Mouse (Mus musculus): Measurements from ENCODE around the gene Ddx55. TPM values are rescaled to one million over a fixed set of nuclear protein-coding genes. Genes with fewer than 3 reads are reported as not detected.

Gene Ddx55
- 10 to 100 TPM; 16.1 to 16.8 TPM for total RNA-seq (2021)
- long read RNA-seq, experiment 1, transcript Ddx55-201 (14 exons, 2,799 nt): major isoform, 11 of 15 reads
- long read RNA-seq, experiment 1, partial matches to known transcripts: 2 of 15 reads
- long read RNA-seq, experiment 1, other reads (novel, unspliced or antisense): 2 of 15 reads
- long read RNA-seq, experiment 2, transcript Ddx55-201 (14 exons, 2,799 nt): major isoform, 19 of 29 reads
- long read RNA-seq, experiment 2, partial matches to known transcripts: 5 of 29 reads
- long read RNA-seq, experiment 2, other reads (novel, unspliced or antisense): 5 of 29 reads

DNA sequence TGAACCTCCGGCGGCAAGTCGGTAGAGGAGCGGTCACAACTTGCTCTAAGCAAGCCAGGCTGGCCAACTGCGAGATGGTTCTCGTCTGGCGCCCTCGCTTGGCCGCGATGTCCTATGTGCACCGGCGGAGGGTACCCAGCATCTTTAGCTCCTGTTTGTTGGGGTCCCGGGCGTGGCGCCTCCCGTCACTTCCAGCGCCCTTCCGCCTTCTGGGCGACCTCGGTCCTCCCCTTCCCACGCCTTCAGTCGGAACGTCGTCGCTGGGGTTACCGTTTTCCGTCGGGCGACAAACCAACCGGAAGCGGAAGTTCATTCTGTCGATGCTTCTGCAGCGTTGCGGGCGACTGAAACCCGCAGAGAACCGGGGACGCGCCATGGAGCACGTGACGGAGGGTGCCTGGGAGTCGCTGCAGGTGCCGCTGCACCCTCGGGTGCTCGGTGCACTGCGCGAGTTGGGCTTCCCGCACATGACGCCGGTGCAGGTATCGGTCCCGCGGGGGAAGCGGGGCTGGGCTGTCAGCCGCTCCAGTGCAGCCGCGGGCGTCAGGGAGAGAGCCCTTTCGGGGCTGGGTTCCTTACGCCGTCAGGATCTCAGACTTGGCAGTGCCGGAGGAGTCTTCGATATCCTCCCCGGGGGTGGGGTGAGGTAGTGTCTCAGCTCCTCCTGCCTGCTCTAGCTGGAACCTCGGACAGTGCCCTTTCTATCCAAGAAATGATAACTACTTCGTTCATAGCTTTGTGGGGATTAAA is at the start of gene Ddx55:
Ddx55 (plus strand) TSS at position 307 of the 750 bp plus-strand sequence.
- peak; percentile 82 for DNase-seq (ENCODE audit: low spot score in 2 of 2)

GRCm38 (mm10) chr5:124503742-124504141 is 48.9 kb upstream of the Ddx55 start:
- no peak for DNase-seq (ENCODE audit: low spot score in 2 of 2)

GRCm38 (mm10) chr5:124505235-124505634 is 47.4 kb upstream of the Ddx55 start:
- DNase-seq (ENCODE audit: low spot score in 2 of 2): no peak

DNA sequence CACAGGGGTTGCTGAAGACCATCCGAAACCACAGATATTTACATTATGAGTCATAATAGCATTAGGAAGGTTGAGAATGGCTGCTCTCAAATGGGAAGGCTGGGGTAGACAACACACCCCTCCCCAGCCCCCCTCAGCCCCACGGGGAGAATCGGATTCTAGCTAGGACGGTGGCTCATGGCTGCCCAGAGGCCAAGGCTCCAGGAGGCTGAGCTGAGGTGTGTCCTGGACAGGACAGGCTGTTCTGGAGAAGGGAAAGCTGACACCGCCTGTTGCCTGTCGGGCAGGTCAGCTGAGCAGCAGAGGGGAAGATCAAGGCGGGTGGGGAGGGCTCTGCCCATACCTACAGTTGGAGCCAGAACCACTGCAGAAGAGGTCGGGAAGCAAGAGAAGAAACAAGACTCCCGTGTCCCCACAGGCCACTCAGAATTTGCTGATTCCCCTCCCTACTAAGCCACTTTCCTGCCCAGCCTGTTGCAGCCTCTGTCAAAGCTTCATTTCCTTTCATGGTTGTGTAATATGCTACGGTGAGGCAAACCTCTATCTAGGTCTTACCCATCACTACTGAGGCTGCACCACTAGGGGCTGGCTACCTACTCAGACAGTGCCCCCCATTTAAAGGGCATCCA is 45.8 kb upstream of the Ddx55 start:
- no peak for DNase-seq (ENCODE audit: low spot score in 2 of 2)

- no peak for DNase-seq (ENCODE audit: low spot score in 2 of 2)
Observed at GRCm38 (mm10) chr5:124509200-124509599, 43.5 kb upstream of the Ddx55 start.

GRCm38 (mm10) chr5:124509742-124510237 is 42.9 kb upstream of the Ddx55 start:
- no peak for DNase-seq (ENCODE audit: low spot score in 2 of 2)

DNA sequence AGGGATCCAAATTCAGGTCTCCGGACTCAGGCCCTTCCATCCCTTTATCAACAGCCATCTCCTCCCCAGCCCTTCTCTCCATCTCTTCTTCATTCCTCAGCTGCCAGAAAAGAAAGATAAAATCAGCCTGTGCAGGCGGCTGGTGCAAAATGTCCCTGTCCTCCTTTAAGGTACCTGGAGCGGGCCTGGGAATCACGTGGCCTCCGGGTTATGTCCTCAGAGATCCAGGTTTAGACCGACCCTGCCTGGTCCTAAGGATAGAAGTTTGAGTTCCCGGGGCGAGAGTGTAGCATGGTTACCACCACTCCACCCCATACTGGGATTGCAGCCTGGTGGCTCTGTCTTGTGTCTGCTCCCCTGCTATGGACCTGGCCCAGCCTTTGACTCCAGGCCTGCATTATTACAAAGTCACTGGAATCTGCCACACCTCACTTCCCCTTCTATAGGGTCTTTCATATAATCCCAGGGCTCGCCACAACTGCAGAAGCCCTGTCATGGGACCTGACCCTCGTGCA is 42.1 kb upstream of the Ddx55 start:
- no peak for DNase-seq (ENCODE audit: low spot score in 2 of 2)

- no peak for DNase-seq (ENCODE audit: low spot score in 2 of 2)
Observed at GRCm38 (mm10) chr5:124515789-124516188, 36.9 kb upstream of the Ddx55 start.

GRCm38 (mm10) chr5:124518648-124519047 is 34.0 kb upstream of the Ddx55 start:
- no peak for DNase-seq (ENCODE audit: low spot score in 2 of 2)

- no peak for DNase-seq (ENCODE audit: low spot score in 2 of 2)
Observed at GRCm38 (mm10) chr5:124521588-124521987, 31.1 kb upstream of the Ddx55 start.

DNA sequence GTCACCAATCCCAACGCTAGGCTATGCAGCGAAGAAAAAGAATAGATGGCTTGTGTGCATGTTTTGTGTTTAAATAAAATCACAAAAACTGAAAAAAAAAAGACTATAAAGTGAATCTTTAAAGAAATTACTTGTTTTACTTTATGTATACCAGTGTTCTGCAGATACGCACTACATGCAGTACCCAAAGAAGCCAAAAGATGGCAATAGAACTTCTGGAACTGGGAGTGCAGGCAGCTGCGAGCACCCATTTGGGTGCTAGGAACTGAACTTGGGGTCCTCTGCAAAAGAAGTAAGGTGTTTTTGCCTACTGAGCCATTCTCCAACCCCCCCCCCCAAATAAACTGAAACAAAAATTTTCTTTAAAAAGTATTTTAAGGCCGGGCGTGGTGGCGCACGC is 29.6 kb upstream of the Ddx55 start:
- DNase-seq (ENCODE audit: low spot score in 2 of 2): no peak

DNA sequence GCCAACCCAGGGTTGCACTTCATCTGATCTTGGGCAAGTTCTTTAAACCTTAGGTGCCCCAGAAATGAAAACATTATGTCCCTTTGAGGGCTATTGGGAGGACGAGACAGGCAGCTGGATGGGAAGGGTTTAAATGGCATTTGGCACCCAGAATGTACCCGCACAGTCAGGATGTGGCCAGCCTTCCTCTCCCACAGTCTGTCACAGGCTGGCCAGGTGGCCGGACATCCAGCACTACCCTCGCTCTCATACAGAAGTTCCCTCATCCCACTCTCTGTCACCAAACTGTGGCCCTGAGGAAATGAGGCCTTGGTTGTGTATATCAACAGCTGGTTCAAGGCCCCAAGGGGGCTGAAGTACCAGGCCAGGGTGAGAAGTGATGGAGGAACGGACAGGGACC is 27.7 kb upstream of the Ddx55 start:
- no peak for DNase-seq (ENCODE audit: low spot score in 2 of 2)

DNA sequence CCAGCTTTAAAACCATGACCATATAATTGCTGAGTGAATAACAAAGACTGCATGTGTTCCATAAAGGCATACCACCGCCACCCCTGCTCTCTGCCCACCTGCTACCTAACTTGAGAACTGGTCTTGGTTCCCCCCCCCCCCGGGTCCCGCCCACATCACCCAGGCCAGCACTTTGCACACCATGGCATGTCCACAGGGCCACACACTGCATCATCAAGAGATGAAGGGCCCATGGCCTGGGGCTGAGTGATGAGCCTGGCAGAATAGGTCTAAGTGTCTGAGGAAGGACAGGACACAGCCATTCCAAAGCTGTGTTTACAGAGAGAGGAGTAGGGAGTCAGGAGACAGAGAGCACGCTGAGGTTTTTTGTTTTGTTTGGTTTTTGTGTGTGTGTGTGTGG is 24.3 kb upstream of the Ddx55 start:
- DNase-seq (ENCODE audit: low spot score in 2 of 2): no peak

DNA sequence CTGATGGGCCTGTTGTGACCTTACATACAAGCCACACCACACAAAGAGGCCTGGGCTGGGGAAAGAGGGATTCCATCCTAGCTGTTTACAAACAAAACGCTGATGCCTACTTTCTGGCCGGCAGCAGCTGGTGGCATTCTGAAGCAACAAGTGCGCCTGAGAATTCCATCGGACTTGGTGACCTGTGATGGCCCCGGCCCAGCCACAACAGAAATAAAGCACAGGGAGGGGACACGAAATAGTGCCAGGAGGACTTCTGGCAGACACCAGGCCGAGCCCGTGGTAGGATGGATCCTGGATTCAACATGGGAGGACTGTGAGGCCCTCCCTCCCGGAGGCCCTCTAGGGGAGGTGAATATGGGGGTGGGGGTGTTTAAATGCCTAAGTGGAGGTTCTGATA is 23.9 kb upstream of the Ddx55 start:
- no peak for DNase-seq (ENCODE audit: low spot score in 2 of 2)

GRCm38 (mm10) chr5:124529191-124529651 is 23.4 kb upstream of the Ddx55 start:
- DNase-seq (ENCODE audit: low spot score in 2 of 2): no peak

- no peak for DNase-seq (ENCODE audit: low spot score in 2 of 2)
Observed at GRCm38 (mm10) chr5:124529697-124530096, 23.0 kb upstream of the Ddx55 start.

GRCm38 (mm10) chr5:124530655-124531582 is 21.7 kb upstream of the Ddx55 start, which contains the start of gene Rilpl1:
Rilpl1 (minus strand) TSS chr5:124531391.
- peak; percentile 49 to 64 for DNase-seq (ENCODE audit: low spot score in 2 of 2)

DNA sequence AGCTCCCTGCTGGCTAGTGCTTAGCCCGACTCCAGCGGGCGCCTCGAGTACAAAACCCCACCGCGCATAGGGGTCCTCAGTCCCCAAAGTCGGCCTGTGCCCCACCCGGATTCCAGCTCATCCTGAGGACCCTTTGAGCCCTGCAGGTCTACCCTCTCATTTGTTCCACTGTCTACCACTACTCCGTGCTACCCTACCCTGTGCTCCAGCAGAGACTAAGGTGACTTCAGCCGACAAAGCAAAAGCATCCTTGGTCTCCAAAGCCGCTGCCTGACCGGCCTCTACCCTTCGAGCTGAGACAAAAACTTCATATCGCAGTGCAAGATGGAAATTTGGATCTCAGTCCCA is 21.1 kb upstream of the Ddx55 start:
- DNase-seq (ENCODE audit: low spot score in 2 of 2): no peak

- DNase-seq (ENCODE audit: low spot score in 2 of 2): no peak
Observed at GRCm38 (mm10) chr5:124532451-124532850, 20.2 kb upstream of the Ddx55 start.

GRCm38 (mm10) chr5:124535016-124535415 is 17.6 kb upstream of the Ddx55 start:
- no peak for DNase-seq (ENCODE audit: low spot score in 2 of 2)

- peak in 1 of 2 experiments; percentile 16 for DNase-seq (ENCODE audit: low spot score in 2 of 2)
Observed at GRCm38 (mm10) chr5:124536776-124537175, 15.9 kb upstream of the Ddx55 start.
